Mouse (Mus musculus): Measurements from ENCODE around the gene Trak1. TPM values are rescaled to one million over a fixed set of nuclear protein-coding genes. Genes with fewer than 3 reads are reported as not detected.

Trak1 gene
- polyA plus RNA-seq, 1 experiment from 2014 or later, result 26.4 TPM

DNA sequence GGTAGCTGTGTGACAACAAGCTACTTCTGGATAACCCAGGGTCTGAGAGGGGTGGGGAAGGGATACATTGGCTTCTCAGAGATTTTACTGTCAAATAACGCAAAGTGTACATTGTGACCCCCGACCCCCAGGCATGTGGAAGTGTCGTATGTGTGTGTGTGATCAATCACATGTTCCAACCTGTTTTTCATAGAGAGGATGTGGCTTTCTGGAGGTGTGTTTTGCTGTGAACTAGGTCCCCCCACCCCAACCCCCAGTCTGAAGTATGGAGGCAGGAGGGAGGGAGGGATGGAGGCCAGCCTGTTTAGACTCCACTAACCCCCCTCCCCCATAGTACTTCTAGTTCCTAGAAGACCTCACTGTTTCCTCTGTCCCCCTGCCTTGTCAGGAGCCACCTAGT lies 157.6 kb downstream of the Trak1 start:
- DNase-seq (ENCODE audit: low spot score), result no peak
- 96% methylated on average over 3 of the region's 3 CpGs for WGBS
- Histone ChIP-seq H3K4me3 (ENCODE audit: low read depth, low read length) (no peak overlapping the region), H3K9me3 (ENCODE audit: control insufficient read depth, low read length) (no peaks in the 10 kb centered on the region), H3K9ac (ENCODE audit: low read length) (no peak overlapping the region), H3K4me1 (ENCODE audit: control insufficient read depth, insufficient read depth, low read length) (no peaks in the 10 kb centered on the region), H3K4me2 (ENCODE audit: low read depth) (no peak overlapping the region), H3K36me3 (ENCODE audit: control insufficient read depth, insufficient read depth, low read length) (no peaks in the 10 kb centered on the region; the same call in 1 of the 2 replicates), H3K27me3 (ENCODE audit: control insufficient read depth, insufficient read depth, low read length) (no peaks in the 10 kb centered on the region), H3K27ac (ENCODE audit: low read depth, low read length) (no peak overlapping the region)
- no peak for ATAC-seq (ENCODE audit: insufficient read depth, low FRiP score, low TSS enrichment)

DNA sequence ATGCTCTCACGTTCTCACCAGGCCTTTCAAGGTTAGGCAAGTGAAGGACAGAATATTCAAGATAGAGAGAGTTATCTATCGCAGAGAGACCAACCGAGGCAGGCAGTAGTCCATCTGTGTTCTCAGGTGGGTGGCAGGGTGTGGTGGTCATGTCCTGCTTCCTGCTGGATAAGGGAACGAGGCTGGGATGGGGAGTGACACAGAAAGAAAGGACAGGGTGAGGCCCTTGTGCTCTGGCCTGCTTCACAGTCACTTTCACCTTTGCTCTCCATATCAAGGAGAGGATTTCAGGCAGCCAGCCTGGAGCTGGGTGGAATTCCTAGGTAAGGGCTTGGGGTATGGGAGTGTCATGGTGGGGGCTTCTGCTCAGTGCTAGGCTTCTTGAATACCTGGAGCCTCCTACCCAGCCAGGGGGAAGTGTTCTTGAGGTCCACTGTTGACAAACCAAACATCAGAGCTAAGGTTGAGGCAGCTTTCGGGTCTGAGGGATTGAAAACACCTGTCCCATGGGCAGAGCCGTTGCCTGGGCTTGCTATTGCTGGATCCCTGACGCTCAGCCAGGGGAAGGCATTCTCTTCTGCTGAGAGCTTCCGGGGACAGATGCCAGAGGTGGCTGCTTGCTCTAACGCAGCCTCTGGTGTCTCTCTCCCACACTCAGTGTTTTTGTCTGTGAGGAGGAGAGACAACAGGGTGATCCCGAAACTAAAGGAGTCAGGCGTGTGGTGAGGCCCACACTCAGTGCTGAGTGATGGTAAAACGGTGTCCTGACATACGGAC lies 159.6 kb downstream of the Trak1 start:
- H3K4me1 ChIP-seq (ENCODE audit: control insufficient read depth, insufficient read depth, low read length), result no peaks in the 10 kb centered on the region
- DNase-seq (ENCODE audit: low spot score) (no peak), ATAC-seq (ENCODE audit: insufficient read depth, low FRiP score, low TSS enrichment) (no peak)
- no peak overlapping the region for H3K4me3 ChIP-seq (ENCODE audit: low read depth, low read length)
- peaks cover 2% of the 10 kb centered on the region; the same call in 1 of the 2 replicates for H3K36me3 ChIP-seq (ENCODE audit: control insufficient read depth, insufficient read depth, low read length)
- no peak overlapping the region; the same call in 1 of the 2 replicates for H3K9ac ChIP-seq (ENCODE audit: low read length)
- no peaks in the 10 kb centered on the region for H3K27me3 ChIP-seq (ENCODE audit: control insufficient read depth, insufficient read depth, low read length)
- 87% methylated on average over 13 of the region's 13 CpGs for WGBS
- H3K9me3 ChIP-seq (ENCODE audit: control insufficient read depth, low read length), result no peaks in the 10 kb centered on the region
- no peak overlapping the region for H3K27ac ChIP-seq (ENCODE audit: low read depth, low read length)
- H3K4me2 ChIP-seq (ENCODE audit: low read depth), result no peak overlapping the region

DNA sequence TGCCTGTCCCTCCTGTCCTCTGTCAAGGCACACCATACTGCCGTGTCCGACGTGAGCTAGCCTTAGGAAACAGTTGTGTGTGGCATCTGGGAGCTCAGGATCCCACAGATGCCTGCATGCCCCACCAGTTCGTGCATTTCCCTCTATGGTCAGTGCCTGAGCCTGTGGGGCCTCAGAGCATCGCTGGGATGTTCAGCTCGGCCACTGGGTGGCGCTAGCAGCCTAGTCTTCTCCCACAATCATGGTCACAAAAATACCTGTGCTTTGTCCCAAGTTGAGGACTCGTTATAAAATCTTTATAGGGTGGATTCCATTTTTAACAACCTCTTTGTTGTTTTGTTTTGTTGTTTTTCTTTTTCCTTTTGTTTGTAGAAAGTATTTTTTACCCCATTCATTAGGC lies 161.2 kb downstream of the Trak1 start:
- H3K4me1 ChIP-seq (ENCODE audit: control insufficient read depth, insufficient read depth, low read length), result no peaks in the 10 kb centered on the region
- H3K9ac ChIP-seq (ENCODE audit: low read length), result no peak overlapping the region
- H3K4me2 ChIP-seq (ENCODE audit: low read depth), result no peak overlapping the region
- H3K4me3 ChIP-seq (ENCODE audit: low read depth, low read length), result no peak overlapping the region
- WGBS, result 24% methylated on average over 8 of the region's 8 CpGs
- H3K36me3 ChIP-seq (ENCODE audit: control insufficient read depth, insufficient read depth, low read length), result peaks cover 2% of the 10 kb centered on the region; the same call in 1 of the 2 replicates
- H3K27ac ChIP-seq (ENCODE audit: low read depth, low read length), result no peak overlapping the region
- no peaks in the 10 kb centered on the region for H3K27me3 ChIP-seq (ENCODE audit: control insufficient read depth, insufficient read depth, low read length)
- no peaks in the 10 kb centered on the region for H3K9me3 ChIP-seq (ENCODE audit: control insufficient read depth, low read length)
- ATAC-seq (ENCODE audit: insufficient read depth, low FRiP score, low TSS enrichment) (no peak; the same call in 1 of the 2 replicates), DNase-seq (ENCODE audit: low spot score) (peak; percentile 45)

DNA sequence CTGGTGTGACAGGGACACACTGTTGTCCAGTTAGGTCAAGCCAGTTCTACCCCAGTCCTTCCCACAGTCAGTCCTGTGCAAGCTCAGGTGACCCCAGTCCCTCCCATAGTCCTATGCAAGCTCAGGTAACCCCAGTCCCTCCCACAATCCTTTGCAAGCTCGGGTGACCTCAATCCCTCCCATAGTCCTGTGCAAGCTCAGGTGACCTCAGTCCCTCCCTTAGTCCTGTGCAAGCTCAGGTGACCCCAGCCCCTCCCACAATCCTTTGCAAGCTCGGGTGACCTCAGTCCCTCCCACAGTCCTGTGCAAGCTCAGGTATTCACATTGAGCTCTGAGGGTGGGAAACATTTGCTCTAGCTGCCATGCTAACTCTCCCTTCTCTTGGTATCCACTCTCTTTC lies 162.6 kb downstream of the Trak1 start:
- H3K27me3 ChIP-seq (ENCODE audit: control insufficient read depth, insufficient read depth, low read length), result no peaks in the 10 kb centered on the region
- H3K36me3 ChIP-seq (ENCODE audit: control insufficient read depth, insufficient read depth, low read length), result peaks cover 2% of the 10 kb centered on the region; the same call in 1 of the 2 replicates
- no peak overlapping the region for H3K4me2 ChIP-seq (ENCODE audit: low read depth)
- H3K4me1 ChIP-seq (ENCODE audit: control insufficient read depth, insufficient read depth, low read length), result no peaks in the 10 kb centered on the region
- H3K4me3 ChIP-seq (ENCODE audit: low read depth, low read length), result no peak overlapping the region
- WGBS, result 85% methylated on average over 2 of the region's 2 CpGs
- no peaks in the 10 kb centered on the region for H3K9me3 ChIP-seq (ENCODE audit: control insufficient read depth, low read length)
- H3K9ac ChIP-seq (ENCODE audit: low read length), result no peak overlapping the region
- ATAC-seq (ENCODE audit: insufficient read depth, low FRiP score, low TSS enrichment) (no peak), DNase-seq (ENCODE audit: low spot score) (no peak)
- no peak overlapping the region for H3K27ac ChIP-seq (ENCODE audit: low read depth, low read length)

GRCm38 (mm10) chr9:121460527-121460926 lies 163.2 kb downstream of the Trak1 start:
- no peak overlapping the region for H3K4me2 ChIP-seq (ENCODE audit: low read depth)
- 69% methylated on average over 16 of the region's 16 CpGs for WGBS
- H3K36me3 ChIP-seq (ENCODE audit: control insufficient read depth, insufficient read depth, low read length), result peaks cover 2% of the 10 kb centered on the region; the same call in 1 of the 2 replicates
- H3K9ac ChIP-seq (ENCODE audit: low read length), result no peak overlapping the region
- H3K9me3 ChIP-seq (ENCODE audit: control insufficient read depth, low read length), result no peaks in the 10 kb centered on the region
- H3K4me3 ChIP-seq (ENCODE audit: low read depth, low read length), result no peak overlapping the region
- no peak for ATAC-seq (ENCODE audit: insufficient read depth, low FRiP score, low TSS enrichment)
- H3K4me1 ChIP-seq (ENCODE audit: control insufficient read depth, insufficient read depth, low read length), result no peaks in the 10 kb centered on the region
- H3K27me3 ChIP-seq (ENCODE audit: control insufficient read depth, insufficient read depth, low read length), result no peaks in the 10 kb centered on the region
- no peak for DNase-seq (ENCODE audit: low spot score)
- no peak overlapping the region for H3K27ac ChIP-seq (ENCODE audit: low read depth, low read length)

GRCm38 (mm10) chr9:121467460-121467859 lies 170.2 kb downstream of the Trak1 start:
- Histone ChIP-seq H3K4me1 (ENCODE audit: control insufficient read depth, insufficient read depth, low read length) (no peaks in the 10 kb centered on the region), H3K9ac (ENCODE audit: low read length) (no peak overlapping the region), H3K4me3 (ENCODE audit: low read depth, low read length) (no peak overlapping the region), H3K4me2 (ENCODE audit: low read depth) (no peak overlapping the region), H3K27ac (ENCODE audit: low read depth, low read length) (no peak overlapping the region), H3K36me3 (ENCODE audit: control insufficient read depth, insufficient read depth, low read length) (no peaks in the 10 kb centered on the region), H3K27me3 (ENCODE audit: control insufficient read depth, insufficient read depth, low read length) (no peaks in the 10 kb centered on the region), H3K9me3 (ENCODE audit: control insufficient read depth, low read length) (no peaks in the 10 kb centered on the region)
- WGBS, result 83% methylated on average over 11 of the region's 11 CpGs
- ATAC-seq (ENCODE audit: insufficient read depth, low FRiP score, low TSS enrichment), result no peak
- no peak for DNase-seq (ENCODE audit: low spot score)

DNA sequence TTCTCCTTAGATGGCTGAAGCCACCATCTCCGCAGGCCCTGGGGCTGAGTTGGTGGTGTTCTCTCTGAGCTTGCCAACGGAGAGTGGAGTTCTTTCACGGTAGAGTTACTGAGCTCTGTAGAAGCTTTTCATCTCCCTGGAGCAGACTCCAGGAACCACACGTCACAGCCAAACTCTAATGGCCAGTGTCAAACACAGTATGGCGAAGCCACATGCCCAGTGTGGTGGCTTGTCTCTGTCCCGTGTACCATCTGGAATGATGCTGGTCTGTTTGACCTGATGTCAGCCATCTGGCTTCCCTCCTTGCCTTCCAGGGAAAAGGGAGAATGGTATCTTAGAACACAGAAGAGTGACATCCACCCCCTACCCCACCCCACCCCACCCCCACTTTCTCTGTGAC lies 172.4 kb downstream of the Trak1 start:
- DNase-seq (ENCODE audit: low spot score), result no peak
- no peaks in the 10 kb centered on the region for H3K4me1 ChIP-seq (ENCODE audit: control insufficient read depth, insufficient read depth, low read length)
- no peak overlapping the region for H3K4me3 ChIP-seq (ENCODE audit: low read depth, low read length)
- no peaks in the 10 kb centered on the region for H3K36me3 ChIP-seq (ENCODE audit: control insufficient read depth, insufficient read depth, low read length)
- H3K4me2 ChIP-seq (ENCODE audit: low read depth), result no peak overlapping the region
- WGBS, result 76% methylated on average over 6 of the region's 6 CpGs
- H3K9me3 ChIP-seq (ENCODE audit: control insufficient read depth, low read length), result no peaks in the 10 kb centered on the region
- H3K27ac ChIP-seq (ENCODE audit: low read depth, low read length), result no peak overlapping the region
- H3K9ac ChIP-seq (ENCODE audit: low read length), result no peak overlapping the region
- ATAC-seq (ENCODE audit: insufficient read depth, low FRiP score, low TSS enrichment), result no peak
- H3K27me3 ChIP-seq (ENCODE audit: control insufficient read depth, insufficient read depth, low read length), result no peaks in the 10 kb centered on the region

DNA sequence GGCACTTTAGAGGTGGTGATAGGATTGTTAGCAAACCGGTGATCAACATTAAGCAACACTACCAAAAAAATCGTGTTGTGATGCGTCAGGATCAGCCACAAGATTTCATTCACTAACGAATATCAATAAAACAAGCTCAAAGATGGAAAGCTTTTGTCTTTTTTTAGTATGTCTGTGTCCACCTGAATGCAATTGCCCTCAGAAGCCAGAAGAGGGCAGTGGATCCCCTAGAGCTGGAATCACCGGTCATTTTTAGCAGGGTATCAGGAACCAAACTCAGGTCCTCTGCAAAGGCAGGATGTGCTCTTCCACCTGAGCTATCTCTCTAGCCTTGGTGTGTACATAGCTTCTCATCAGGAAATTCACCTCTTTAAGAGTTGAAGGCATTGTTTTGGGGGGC lies 177.5 kb downstream of the Trak1 start:
- no peaks in the 10 kb centered on the region for H3K27me3 ChIP-seq (ENCODE audit: control insufficient read depth, insufficient read depth, low read length)
- no peak overlapping the region for H3K4me3 ChIP-seq (ENCODE audit: low read depth, low read length)
- H3K4me1 ChIP-seq (ENCODE audit: control insufficient read depth, insufficient read depth, low read length), result 0 out of 2 replicates have a peak, but pooled peaks cover 2% of the 10 kb centered on the region
- no peak overlapping the region for H3K27ac ChIP-seq (ENCODE audit: low read depth, low read length)
- H3K9me3 ChIP-seq (ENCODE audit: control insufficient read depth, low read length), result no peaks in the 10 kb centered on the region
- ATAC-seq (ENCODE audit: insufficient read depth, low FRiP score, low TSS enrichment), result no peak
- no peak overlapping the region for H3K4me2 ChIP-seq (ENCODE audit: low read depth)
- H3K36me3 ChIP-seq (ENCODE audit: control insufficient read depth, insufficient read depth, low read length), result no peaks in the 10 kb centered on the region; the same call in 1 of the 2 replicates
- no peak overlapping the region for H3K9ac ChIP-seq (ENCODE audit: low read length)
- WGBS, result 72% methylated on average over 5 of the region's 5 CpGs
- no peak for DNase-seq (ENCODE audit: low spot score)

Data from neural tube, embryonic 11.5 days (tissue).